Mouse (Mus musculus) ES-E14 (cell line): ENCODE data around the gene Cd300a. TPM values are rescaled to one million over a fixed set of nuclear protein-coding genes. Genes with fewer than 3 reads are reported as not detected.

ENCODE experiments used
- DNase-seq: peaks from one replicate; pipeline ENCODE4 v3.0.0-alpha.2; 2013; ENCODE audit warnings: low read depth, low spot score
- H3K27ac ChIP-seq: 2 replicates; pipeline ENCODE4 v1.5.1; 2012; ENCODE audit warnings: low read depth, mild to moderate bottlenecking, low read length, moderate library complexity, mixed read lengths; ENCODE audit not compliant: poor library complexity, insufficient read depth, severe bottlenecking
- H3K36me3 ChIP-seq: 2 replicates; pipeline ENCODE4 v1.6.1; 2012; ENCODE audit warnings: mild to moderate bottlenecking, low read length, moderate library complexity, mixed read lengths; ENCODE audit not compliant: control insufficient read depth, poor library complexity, insufficient read depth, severe bottlenecking
- H3K4me1 ChIP-seq, 2 experiments: fragments of 150-350 bp in 1 of 2; sonication (generic) in 1 of 2; 2 replicates each; pipeline ENCODE4 v1.6.1; 2012; ENCODE audit warnings: low read length in 2 of 2, mild to moderate bottlenecking in 1 of 2, mixed read lengths in 1 of 2; ENCODE audit not compliant: control insufficient read depth in 2 of 2, insufficient read depth in 2 of 2, poor library complexity in 1 of 2
- H3K4me3 ChIP-seq, 2 experiments: fragments of 150-350 bp in 1 of 2; sonication (generic) in 1 of 2; 2 replicates each; pipeline ENCODE4 v1.5.1; 2012; ENCODE audit warnings: low read length in 2 of 2, low read depth in 1 of 2, mild to moderate bottlenecking in 1 of 2, mixed read lengths in 1 of 2; ENCODE audit not compliant: insufficient read depth in 1 of 2, poor library complexity in 1 of 2, severe bottlenecking in 1 of 2
- H3K9ac ChIP-seq: 2 replicates; pipeline ENCODE4 v1.6.1; 2012; ENCODE audit warnings: low read depth, mild to moderate bottlenecking, low read length, mixed read lengths; ENCODE audit not compliant: poor library complexity, insufficient read depth, severe bottlenecking
- H3K9me3 ChIP-seq: fragments of 150-350 bp; sonication (generic); 2 replicates; pipeline ENCODE4 v1.6.1; 2012; ENCODE audit warnings: low read depth, mild to moderate bottlenecking, low read length; ENCODE audit not compliant: control insufficient read depth, insufficient read depth
- CHD2 ChIP-seq: IDR thresholded peaks from 2 replicates; pipeline ENCODE4 v1.6.1; 2014; ENCODE audit warnings: mild to moderate bottlenecking, low read depth, low read length, inconsistent platforms
- HCFC1 ChIP-seq: IDR thresholded peaks from 2 replicates; pipeline ENCODE4 v1.6.1; 2012; ENCODE audit warnings: low read length, inconsistent platforms, borderline replicate concordance; ENCODE audit not compliant: insufficient read depth
- MAFK ChIP-seq: IDR thresholded peaks from 2 replicates; pipeline ENCODE4 v1.6.1; 2014; ENCODE audit warnings: mild to moderate bottlenecking, low read depth, low read length, inconsistent platforms; ENCODE audit not compliant: insufficient read depth
- ZC3H11A ChIP-seq: IDR thresholded peaks from 2 replicates; pipeline ENCODE4 v1.6.1; 2012; ENCODE audit warnings: low read depth, mild to moderate bottlenecking, inconsistent platforms, low read length, borderline replicate concordance
- ZNF384 ChIP-seq: IDR thresholded peaks from 2 replicates; pipeline ENCODE4 v1.6.1; 2012; ENCODE audit warnings: low read depth, low read length, inconsistent platforms
- in situ Hi-C, 2 experiments: fragments of 600-800 bp; cut with MboI; formaldehyde crosslinking; loops; one replicate each; pipeline ENCODE4 v1.15.1; 2025; ENCODE audit warnings: low sequenced_read_pairs in 2 of 2, inconsistent platforms in 1 of 2; ENCODE audit not compliant: unreplicated experiment in 2 of 2
- total RNA-seq: library from RNA; depleted of rRNA; stranded (reverse); fragments of 300-350 nt; gene quantifications from 2 replicates; pipeline ENCODE4 v1.2.3, GENCODE M21; 2012; rRNA removed

Gene Cd300a
- total RNA-seq = 0.22 and 0.58 TPM in 2 replicates

- H3K9ac ChIP-seq = no peak within 1 kb of the TSS
Observed at GRCm38 (mm10) chr11:114889991-114890518, at the start of gene Cd300a. Gene Cd300a, plus strand, starts transcription at chr11:114890041.

GRCm38 (mm10) chr11:114843818-114844463 is 45.9 kb upstream of the Cd300a start:
- Histone ChIP-seq H3K9ac (peak overlapping the region; percentile 13; the same call in 1 of the 2 replicates), H3K9me3 (no peaks in the 10 kb centered on the region; the same call in 1 of the 2 replicates), H3K27ac (no peak overlapping the region), H3K36me3 (no peaks in the 10 kb centered on the region), H3K4me1 (peaks cover 9 to 20% of the 10 kb centered on the region in 2 experiments; a peak in 3 of 4 replicates), H3K4me3 (peak overlapping the region; percentile 2 to 49; a peak in 3 of 4 replicates)
- TF ChIP-seq MAFK (no peak), ZNF384 (no peak), CHD2 (no peak), ZC3H11A (no peak), HCFC1 (no peak)
- DNase-seq = no peak
- in situ Hi-C loops = no loop called here

More at GRCm38 (mm10) chr11:114889991-114890518, at the start of gene Cd300a:
- TF ChIP-seq HCFC1 = no peak
- no peak for TF ChIP-seq ZC3H11A
- no peak for TF ChIP-seq CHD2
- no peak for TF ChIP-seq MAFK
- TF ChIP-seq ZNF384 = no peak
- Histone ChIP-seq H3K4me1 (no peaks in the 10 kb centered on the region), H3K36me3 (no peaks in the 10 kb centered on the region), H3K9me3 (no peaks in the 10 kb centered on the region), H3K4me3 (no peak within 1 kb of the TSS), H3K27ac (no peak within 1 kb of the TSS)
- in situ Hi-C loops = no loop called here
- no peak for DNase-seq

- Histone ChIP-seq H3K4me1 (peaks cover 9 to 22% of the 10 kb centered on the region in 2 experiments; a peak in 3 of 4 replicates), H3K9me3 (no peaks in the 10 kb centered on the region; the same call in 1 of the 2 replicates), H3K4me3 (0 out of 4 replicates have a peak overlapping the region, but pooled peaks of 1 of the 2 experiments have one; percentile 49), H3K9ac (no peak overlapping the region), H3K36me3 (no peaks in the 10 kb centered on the region), H3K27ac (no peak overlapping the region)
- no peak for TF ChIP-seq HCFC1
- TF ChIP-seq MAFK = no peak
- TF ChIP-seq ZNF384 = no peak
- TF ChIP-seq CHD2 = no peak
- TF ChIP-seq ZC3H11A = no peak
- no peak for DNase-seq
- in situ Hi-C loops = no loop called here
Observed at GRCm38 (mm10) chr11:114844464-114845220, 45.2 kb upstream of the Cd300a start.

GRCm38 (mm10) chr11:114846336-114846735 is 43.5 kb upstream of the Cd300a start:
- in situ Hi-C loops = no loop called here
- Histone ChIP-seq H3K4me3 (no peak overlapping the region), H3K27ac (no peak overlapping the region), H3K4me1 (peaks cover 13 to 26% of the 10 kb centered on the region in 2 experiments; a peak in 3 of 4 replicates), H3K36me3 (no peaks in the 10 kb centered on the region), H3K9ac (no peak overlapping the region), H3K9me3 (no peaks in the 10 kb centered on the region)
- TF ChIP-seq CHD2 (no peak), ZC3H11A (no peak), ZNF384 (no peak), HCFC1 (no peak), MAFK (no peak)
- no peak for DNase-seq
